30 mouse cellular contexts compared by ENCODE assay signal in genomic region chr17:46877061-46877460, GRCm38 (mm10). TPM values are rescaled to one million over a fixed set of nuclear protein-coding genes. Genes with fewer than 3 reads are reported as not detected.
DNase-seq lines count a peak whose midpoint lies in the region; ATAC-seq and TF ChIP-seq lines count a peak whose summit lies in the region.
"Had no signal": no experiment of that assay in that cellular context is flagged by ENCODE, and none has a peak within 500 bp of the region (broad histone marks: within the 10 kb centered on the region; RNA-seq: fewer than 3 reads in every experiment).

No protein-coding gene starts in this region.

- peaks cover 17% of the 10 kb centered on the region; the same call in 1 of the 2 replicates for H3K4me1 ChIP-seq in kidney, adult 2 months (ENCODE audit: control insufficient read depth, insufficient read depth, low read length)
- peaks cover 6% of the 10 kb centered on the region; the same call in 1 of the 2 replicates for H3K4me1 ChIP-seq in midbrain, embryonic 12.5 days
- H3K4me1 ChIP-seq in midbrain, embryonic 10.5 days, result peaks cover 20% of the 10 kb centered on the region
- peaks cover 25% of the 10 kb centered on the region for H3K4me1 ChIP-seq in liver, postnatal 0 days (ENCODE audit: insufficient read depth)

- WGBS in kidney, adult 2 months, result 94% methylated on average over 5 of the region's 5 CpGs
- 89% methylated on average over 5 of the region's 5 CpGs for WGBS in midbrain, embryonic 12.5 days
- 89% methylated on average over 5 of the region's 5 CpGs for WGBS in midbrain, embryonic 10.5 days
- 76% methylated on average over 5 of the region's 5 CpGs for WGBS in liver, postnatal 0 days (ENCODE audit: insufficient replicate concordance)

- DNase-seq in kidney, adult 2 months, result no peak
- no peak for DNase-seq in kidney, adult 11 months
- no peak for DNase-seq in midbrain, embryonic 10.5 days (ENCODE audit: low spot score)
- no peak for DNase-seq in liver, postnatal 0 days
- DNase-seq in ovary, postnatal 10 days (ENCODE audit: low spot score), result no peak
- no peak for DNase-seq in adrenal gland, postnatal 10 days
- DNase-seq: B cell, adult 2 months; cerebellum, adult 11-12 months; cerebellum, postnatal 14 days; gastrocnemius, postnatal 10 days; heart, postnatal 10 days; layer of hippocampus, postnatal 36 days; lung, postnatal 10 days; thymus, postnatal 25 days had no signal

- H3K9ac ChIP-seq in midbrain, embryonic 12.5 days (replicated peaks), result no peak overlapping the region
- 0 out of 2 replicates have a peak overlapping the region, but pooled peaks have one; percentile 4 for H3K9ac ChIP-seq in liver, postnatal 0 days (replicated peaks)
- H3K9ac ChIP-seq: limb, embryonic 13.5 days; neural tube, embryonic 15.5 days had no signal

- H3K36me3 ChIP-seq in kidney, adult 2 months (ENCODE audit: control insufficient read depth, insufficient read depth, low read length), result no peaks in the 10 kb centered on the region
- H3K36me3 ChIP-seq in midbrain, embryonic 12.5 days, result no peaks in the 10 kb centered on the region
- no peaks in the 10 kb centered on the region for H3K36me3 ChIP-seq in midbrain, embryonic 10.5 days
- no peaks in the 10 kb centered on the region for H3K36me3 ChIP-seq in liver, postnatal 0 days (replicated peaks; ENCODE audit: insufficient read depth, low read length)
- H3K36me3 ChIP-seq: hindbrain, embryonic 10.5 days; limb, embryonic 13.5 days; neural tube, embryonic 15.5 days had no signal

- no peak overlapping the region for H3K4me3 ChIP-seq in kidney, adult 2 months (ENCODE audit: insufficient read depth, low read depth, low read length)
- H3K4me3 ChIP-seq in midbrain, embryonic 12.5 days, result no peak overlapping the region
- no peak overlapping the region for H3K4me3 ChIP-seq in midbrain, embryonic 10.5 days
- no peak overlapping the region for H3K4me3 ChIP-seq in liver, postnatal 0 days (ENCODE audit: low read depth, low read length)
- H3K4me3 ChIP-seq: hindbrain, embryonic 10.5 days; limb, embryonic 13.5 days; neural tube, embryonic 15.5 days had no signal

- no peaks in the 10 kb centered on the region for H3K9me3 ChIP-seq in midbrain, embryonic 12.5 days
- no peaks in the 10 kb centered on the region for H3K9me3 ChIP-seq in midbrain, embryonic 10.5 days (replicated peaks)
- H3K9me3 ChIP-seq in liver, postnatal 0 days (ENCODE audit: low read length), result no peaks in the 10 kb centered on the region
- H3K9me3 ChIP-seq: G1E; hindbrain, embryonic 10.5 days; limb, embryonic 13.5 days; neural tube, embryonic 15.5 days had no signal

- no peak for TF ChIP-seq POLR2A in kidney, adult 2 months (IDR thresholded peaks at IDR 0.05; ENCODE audit: low read depth, low read length)

- H3K4me2 ChIP-seq in midbrain, embryonic 12.5 days (replicated peaks), result no peak overlapping the region
- H3K4me2 ChIP-seq in liver, postnatal 0 days (ENCODE audit: low read depth, low read length), result no peak overlapping the region
- H3K4me2 ChIP-seq: heart, embryonic 11.5 days; limb, embryonic 13.5 days; midbrain, embryonic 11.5 days; neural tube, embryonic 15.5 days had no signal

- H3K27ac ChIP-seq in kidney, adult 2 months (ENCODE audit: insufficient read depth, low read depth, low read length), result peak overlapping the region; percentile 37; the same call in 1 of the 2 replicates
- H3K27ac ChIP-seq in midbrain, embryonic 12.5 days (replicated peaks), result peak overlapping the region; percentile 32; the same call in 1 of the 2 replicates
- no peak overlapping the region for H3K27ac ChIP-seq in midbrain, embryonic 10.5 days (replicated peaks)
- H3K27ac ChIP-seq in liver, postnatal 0 days (ENCODE audit: low read depth), result peak overlapping the region; percentile 67
- H3K27ac ChIP-seq: hindbrain, embryonic 10.5 days; hindbrain, postnatal 0 days; limb, embryonic 13.5 days; neural tube, embryonic 15.5 days had no signal

- H3K27me3 ChIP-seq in kidney, adult 2 months (replicated peaks; ENCODE audit: control insufficient read depth, insufficient read depth, low read length), result no peaks in the 10 kb centered on the region
- no peaks in the 10 kb centered on the region for H3K27me3 ChIP-seq in midbrain, embryonic 12.5 days
- no peaks in the 10 kb centered on the region for H3K27me3 ChIP-seq in midbrain, embryonic 10.5 days (ENCODE audit: low read depth, poor library complexity, severe bottlenecking)
- no peaks in the 10 kb centered on the region for H3K27me3 ChIP-seq in liver, postnatal 0 days (ENCODE audit: insufficient read depth, low read length)
- H3K27me3 ChIP-seq: CH12.LX; limb, embryonic 13.5 days; neural tube, embryonic 15.5 days; Patski had no signal

- no peak for TF ChIP-seq EP300 in liver, postnatal 0 days (IDR thresholded peaks at IDR 0.05; ENCODE audit: low read depth)

- no peak for ATAC-seq in midbrain, embryonic 12.5 days (ENCODE audit: low FRiP score, low read depth)
- ATAC-seq in liver, postnatal 0 days, result no peak
- ATAC-seq: forebrain, embryonic 16.5 days; hindbrain, postnatal 0 days; Patski had no signal

- TF ChIP-seq CTCF in kidney, adult 2 months (conservative IDR thresholded peaks at IDR 0.05; ENCODE audit: insufficient read depth, insufficient read length, low read depth, low read length), result no peak
- TF ChIP-seq CTCF in liver, postnatal 0 days (IDR thresholded peaks at IDR 0.05; ENCODE audit: low read depth), result no peak

RNA-seq across cellular contexts. Expression of gene Tbcc, which starts 13.4 kb away (rescaled TPM):
- 17.2 and 19.6 TPM in 2 replicates for polyA plus RNA-seq in kidney, adult 2 months (2012; rRNA removed)
- 68.4 and 75.1 TPM in 2 replicates for polyA plus RNA-seq in midbrain, embryonic 12.5 days (2016; fragmentation: Nextera tagmentation; extraction: Ambion mirVana)
- polyA plus RNA-seq in midbrain, embryonic 10.5 days (2016; fragmentation: Nextera tagmentation; extraction: Ambion mirVana), result 55.9 and 57.7 TPM in 2 replicates
- 24.1 and 30.1 TPM in 2 replicates for polyA plus RNA-seq in liver, postnatal 0 days (2015; fragmentation: Nextera tagmentation; extraction: Ambion mirVana)
- 10 to 100 TPM; 21.6 to 23.3 TPM for total RNA-seq in adrenal gland, postnatal 10 days (2021)

RNA-seq across cellular contexts. Expression of gene Bicral, which starts 18.8 kb away (rescaled TPM):
- 11.4 and 11.8 TPM in 2 replicates for polyA plus RNA-seq in kidney, adult 2 months (2012; rRNA removed)
- 7.8 and 7.9 TPM in 2 replicates for polyA plus RNA-seq in midbrain, embryonic 12.5 days (2016; fragmentation: Nextera tagmentation; extraction: Ambion mirVana)
- polyA plus RNA-seq in midbrain, embryonic 10.5 days (2016; fragmentation: Nextera tagmentation; extraction: Ambion mirVana), result 3.1 and 4.4 TPM in 2 replicates
- polyA plus RNA-seq in liver, postnatal 0 days (2015; fragmentation: Nextera tagmentation; extraction: Ambion mirVana), result 1.8 and 1.9 TPM in 2 replicates
- 10 to 100 TPM; 15.2 to 19.0 TPM for total RNA-seq in adrenal gland, postnatal 10 days (2021)

RNA-seq across cellular contexts. Expression of gene Prph2, which starts 33.2 kb away (rescaled TPM):
- polyA plus RNA-seq in kidney, adult 2 months (2012; rRNA removed), result not detected in 2 replicates
- not detected in 2 replicates for polyA plus RNA-seq in midbrain, embryonic 12.5 days (2016; fragmentation: Nextera tagmentation; extraction: Ambion mirVana)
- not detected in 2 replicates for polyA plus RNA-seq in midbrain, embryonic 10.5 days (2016; fragmentation: Nextera tagmentation; extraction: Ambion mirVana)
- not detected in 2 replicates for polyA plus RNA-seq in liver, postnatal 0 days (2015; fragmentation: Nextera tagmentation; extraction: Ambion mirVana)
- not detected for total RNA-seq in adrenal gland, postnatal 10 days (2021)
- total RNA-seq: adrenal gland, adult 18-20 months; CH12.LX; gastrocnemius, postnatal 10 days; granulocyte monocyte progenitor cell, adult 5-6 weeks; heart, postnatal 10 days; hindbrain, postnatal 0 days; layer of hippocampus, adult 18-20 months; layer of hippocampus, postnatal 36 days; left cerebral cortex, postnatal 10 days had no signal
- polyA plus RNA-seq: embryonic facial prominence, embryonic 14.5 days; forebrain, embryonic 16.5 days; G1E; heart, embryonic 11.5 days; hindbrain, embryonic 10.5 days; limb, embryonic 13.5 days; midbrain, embryonic 11.5 days; neural tube, embryonic 15.5 days; Patski had no signal
